Mouse (Mus musculus) erythroblast, embryonic 14.5 days (primary cell): ENCODE measurements around the gene Arl6ip1.

ENCODE experiments used
- GATA1 ChIP-seq: IDR thresholded peaks from 2 replicates; pipeline ENCODE4 v1.6.1; 2012; ENCODE audit warnings: low read length, inconsistent platforms, mixed read lengths
- TAL1 ChIP-seq: IDR thresholded peaks from 3 replicates; pipeline ENCODE4 v1.6.1; 2012; ENCODE audit warnings: low read length, inconsistent platforms, mixed read lengths

DNA sequence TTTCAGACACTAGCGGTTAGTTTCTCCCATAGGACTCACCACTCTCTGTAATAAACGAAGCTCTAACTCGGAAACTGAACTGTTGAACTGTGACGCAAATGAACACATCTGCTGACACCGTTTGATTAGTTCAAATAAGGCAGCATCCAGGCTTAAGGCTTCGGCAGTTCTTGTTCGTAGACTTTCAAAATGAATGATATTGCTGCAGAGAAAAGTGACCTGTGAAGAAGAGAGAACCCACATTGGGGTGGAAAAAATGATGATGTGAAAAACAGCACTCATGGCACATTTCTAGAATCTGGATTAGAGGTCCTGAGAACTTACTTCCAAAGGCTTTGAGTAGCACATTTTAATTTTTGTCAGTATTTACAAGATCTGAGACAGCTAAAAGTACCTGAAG is 11.8 kb upstream of the Arl6ip1 start:
- TF ChIP-seq TAL1, result no peak
- TF ChIP-seq GATA1, result no peak
